Mouse (Mus musculus): ENCODE data around the gene Med25. TPM values are rescaled to one million over a fixed set of nuclear protein-coding genes. Genes with fewer than 3 reads are reported as not detected.
"Not testable (repeated sequence)": the region's sequence is repeated elsewhere in the genome, so short reads cannot be mapped to it uniquely, and the experiment has no call there.

Gene Med25
- polyA plus RNA-seq, 2 experiments, result 69.1 to 142 TPM

DNA sequence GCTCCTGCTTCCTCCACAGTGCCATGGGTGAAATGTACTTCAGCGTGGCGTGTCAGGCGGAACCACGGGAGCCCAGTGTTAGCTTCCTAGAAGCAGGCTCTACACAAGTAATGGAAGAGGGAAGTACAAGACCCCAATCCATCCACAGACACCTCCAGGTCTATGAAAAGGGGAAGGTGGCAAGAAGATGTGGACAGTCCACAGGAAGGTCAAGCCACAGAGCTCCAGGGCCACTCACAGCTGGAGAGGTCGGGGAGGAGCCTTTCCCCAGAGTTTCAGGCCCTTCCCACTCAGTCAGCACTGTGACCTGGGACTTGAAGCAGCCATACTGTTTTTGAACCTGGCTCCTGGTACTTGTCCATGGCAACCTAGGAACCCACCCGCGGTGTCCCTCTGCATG lies 5.5 kb downstream of the Med25 start:
- H3K27me3 ChIP-seq (ENCODE audit: control insufficient read depth, insufficient read depth, low read length), result no peaks in the 10 kb centered on the region
- 85% methylated on average over 7 of the region's 7 CpGs for WGBS
- DNase-seq (ENCODE audit: low spot score) (no peak), ATAC-seq (ENCODE audit: low FRiP score, low read depth) (no peak)
- TF ChIP-seq POLR2A (IDR thresholded peaks at IDR 0.05; ENCODE audit: borderline replicate concordance, extremely low read depth, insufficient read depth, insufficient read length), result no peak
- H3K9me3 ChIP-seq (ENCODE audit: control insufficient read depth, low read length), result no peaks in the 10 kb centered on the region
- H3K27ac ChIP-seq (replicated peaks; ENCODE audit: low read depth, low read length), result no peak overlapping the region
- H3K36me3 ChIP-seq (ENCODE audit: control insufficient read depth, insufficient read depth, low read length), result peaks cover 76% of the 10 kb centered on the region
- no peak overlapping the region for H3K4me2 ChIP-seq (replicated peaks; ENCODE audit: low read depth, low read length, severe bottlenecking)
- H3K4me1 ChIP-seq (ENCODE audit: control insufficient read depth, insufficient read depth, low read length), result peaks cover 9% of the 10 kb centered on the region; the same call in 1 of the 2 replicates
- no peak overlapping the region for H3K4me3 ChIP-seq (replicated peaks; ENCODE audit: low read length)
- H3K9ac ChIP-seq (ENCODE audit: low read depth, low read length, severe bottlenecking), result no peak overlapping the region

DNA sequence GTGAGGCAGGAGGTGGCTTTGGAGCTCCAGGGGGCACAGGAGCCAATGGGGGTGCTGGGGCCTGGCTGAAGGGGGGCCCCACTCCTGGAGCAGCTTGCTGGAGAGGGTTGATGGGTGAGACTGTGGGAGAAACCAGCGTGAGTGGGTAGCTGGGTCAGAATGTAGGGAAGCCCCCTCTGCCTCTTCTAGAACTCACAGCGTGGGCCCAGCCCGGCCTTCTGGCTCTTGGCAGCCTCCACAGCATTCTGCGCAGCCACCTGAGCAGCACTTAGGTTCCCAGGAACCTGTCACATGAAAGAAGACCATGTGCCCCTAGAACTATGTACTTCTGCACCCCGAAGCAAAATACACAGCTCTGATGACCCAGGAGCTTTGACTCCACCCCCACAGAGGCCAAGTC lies 7.9 kb downstream of the Med25 start:
- ATAC-seq (ENCODE audit: low FRiP score, low read depth) (no peak), DNase-seq (ENCODE audit: low spot score) (no peak)
- Histone ChIP-seq H3K4me3 (replicated peaks; ENCODE audit: low read length) (no peak overlapping the region), H3K4me2 (replicated peaks; ENCODE audit: low read depth, low read length, severe bottlenecking) (no peak overlapping the region), H3K27ac (replicated peaks; ENCODE audit: low read depth, low read length) (no peak overlapping the region), H3K36me3 (ENCODE audit: control insufficient read depth, insufficient read depth, low read length) (peaks cover 89% of the 10 kb centered on the region), H3K9ac (ENCODE audit: low read depth, low read length, severe bottlenecking) (no peak overlapping the region), H3K9me3 (ENCODE audit: control insufficient read depth, low read length) (no peaks in the 10 kb centered on the region), H3K27me3 (ENCODE audit: control insufficient read depth, insufficient read depth, low read length) (no peaks in the 10 kb centered on the region), H3K4me1 (ENCODE audit: control insufficient read depth, insufficient read depth, low read length) (no peaks in the 10 kb centered on the region)
- no peak for TF ChIP-seq POLR2A (IDR thresholded peaks at IDR 0.05; ENCODE audit: borderline replicate concordance, extremely low read depth, insufficient read depth, insufficient read length)
- 96% methylated on average over 5 of the region's 5 CpGs for WGBS

DNA sequence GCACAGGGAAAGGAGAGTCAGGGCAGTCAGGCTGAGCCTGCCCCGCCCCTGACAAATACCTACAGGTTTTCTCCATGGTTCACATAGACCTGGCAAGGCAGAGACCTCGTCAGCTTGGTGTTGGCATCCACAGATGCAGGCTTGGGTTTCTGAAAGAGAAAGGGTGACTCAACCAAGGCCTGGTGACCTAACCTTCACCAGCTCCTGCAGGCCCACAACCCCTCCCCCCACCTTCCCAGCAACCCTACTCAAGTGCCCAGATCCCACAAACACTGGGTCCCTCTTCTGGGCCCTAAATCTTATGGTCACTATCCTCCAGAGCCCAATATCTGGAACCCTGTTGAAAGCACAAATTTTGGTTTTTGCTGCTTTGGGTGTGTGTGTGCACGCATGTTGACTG lies 9.5 kb downstream of the Med25 start:
- DNase-seq (ENCODE audit: low spot score) (no peak), ATAC-seq (ENCODE audit: low FRiP score, low read depth) (no peak)
- no peaks in the 10 kb centered on the region for H3K27me3 ChIP-seq (ENCODE audit: control insufficient read depth, insufficient read depth, low read length)
- no peaks in the 10 kb centered on the region for H3K4me1 ChIP-seq (ENCODE audit: control insufficient read depth, insufficient read depth, low read length)
- H3K9ac ChIP-seq (ENCODE audit: low read depth, low read length, severe bottlenecking), result no peak overlapping the region
- 95% methylated on average over 3 of the region's 3 CpGs for WGBS
- no peaks in the 10 kb centered on the region for H3K9me3 ChIP-seq (ENCODE audit: control insufficient read depth, low read length)
- H3K4me3 ChIP-seq (replicated peaks; ENCODE audit: low read length), result no peak overlapping the region
- no peak for TF ChIP-seq POLR2A (IDR thresholded peaks at IDR 0.05; ENCODE audit: borderline replicate concordance, extremely low read depth, insufficient read depth, insufficient read length)
- H3K4me2 ChIP-seq (replicated peaks; ENCODE audit: low read depth, low read length, severe bottlenecking), result no peak overlapping the region
- H3K36me3 ChIP-seq (ENCODE audit: control insufficient read depth, insufficient read depth, low read length), result peaks cover 93% of the 10 kb centered on the region
- no peak overlapping the region for H3K27ac ChIP-seq (replicated peaks; ENCODE audit: low read depth, low read length)

DNA sequence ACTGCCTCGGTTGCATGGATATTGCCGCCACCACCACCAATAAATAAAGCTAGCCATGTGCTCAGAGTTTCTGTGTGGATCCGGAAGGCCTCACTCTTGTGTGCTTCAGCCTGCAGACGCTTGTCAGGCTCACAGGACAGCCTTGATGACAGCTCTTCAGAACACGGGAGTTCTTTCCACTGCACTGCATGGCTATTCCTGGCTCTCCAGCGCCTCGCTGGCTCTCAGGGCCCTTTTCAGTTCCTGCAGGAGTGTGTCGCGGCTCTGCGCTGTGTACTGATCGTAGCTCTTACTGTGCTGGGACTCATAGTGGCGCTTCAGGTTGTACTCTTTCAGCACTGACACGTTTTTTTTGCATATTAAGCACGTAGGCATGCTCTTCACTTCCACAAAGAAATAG lies 14.7 kb downstream of the Med25 start:
- no peak overlapping the region for H3K4me3 ChIP-seq (replicated peaks; ENCODE audit: low read length)
- H3K9me3 ChIP-seq (ENCODE audit: control insufficient read depth, low read length), result no peaks in the 10 kb centered on the region
- no peak overlapping the region for H3K27ac ChIP-seq (replicated peaks; ENCODE audit: low read depth, low read length)
- H3K4me2 ChIP-seq (replicated peaks; ENCODE audit: low read depth, low read length, severe bottlenecking), result no peak overlapping the region
- WGBS, result 88% methylated on average over 14 of the region's 14 CpGs
- no peaks in the 10 kb centered on the region for H3K27me3 ChIP-seq (ENCODE audit: control insufficient read depth, insufficient read depth, low read length)
- H3K36me3 ChIP-seq (ENCODE audit: control insufficient read depth, insufficient read depth, low read length), result peaks cover 73% of the 10 kb centered on the region
- DNase-seq (ENCODE audit: low spot score), result no peak
- no peak overlapping the region for H3K9ac ChIP-seq (ENCODE audit: low read depth, low read length, severe bottlenecking)
- H3K4me1 ChIP-seq (ENCODE audit: control insufficient read depth, insufficient read depth, low read length), result no peaks in the 10 kb centered on the region
- TF ChIP-seq POLR2A (IDR thresholded peaks at IDR 0.05; ENCODE audit: borderline replicate concordance, extremely low read depth, insufficient read depth, insufficient read length), result no peak
- no peak for ATAC-seq (ENCODE audit: low FRiP score, low read depth)

DNA sequence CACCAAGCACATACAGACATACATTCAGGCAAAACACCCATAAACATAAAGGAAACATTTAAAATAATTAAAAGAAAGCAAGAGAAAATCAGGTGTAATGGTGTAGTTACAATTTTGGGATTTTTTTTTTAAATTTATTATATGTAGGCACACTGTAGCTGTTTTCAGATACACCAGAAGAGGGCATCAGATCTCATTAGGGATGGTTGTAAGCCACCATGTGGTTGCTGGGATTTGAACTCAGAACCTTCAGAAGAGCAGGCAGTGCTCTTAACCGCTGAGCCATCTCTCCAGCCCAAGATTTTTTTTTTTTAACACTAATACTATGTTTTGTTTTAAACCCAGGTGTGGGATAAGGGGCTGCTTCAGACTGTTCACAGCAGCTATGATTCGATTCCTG lies 20.7 kb downstream of the Med25 start:
- not testable (repeated sequence) for H3K4me3 ChIP-seq (replicated peaks; ENCODE audit: low read length); H3K27me3 ChIP-seq (ENCODE audit: control insufficient read depth, insufficient read depth, low read length); H3K27ac ChIP-seq (replicated peaks; ENCODE audit: low read depth, low read length); H3K9me3 ChIP-seq (ENCODE audit: control insufficient read depth, low read length); DNase-seq (ENCODE audit: low spot score); H3K9ac ChIP-seq (ENCODE audit: low read depth, low read length, severe bottlenecking); H3K4me2 ChIP-seq (replicated peaks; ENCODE audit: low read depth, low read length, severe bottlenecking); ATAC-seq (ENCODE audit: low FRiP score, low read depth)
- Histone ChIP-seq H3K4me1 (ENCODE audit: control insufficient read depth, insufficient read depth, low read length) (peaks cover 23% of the 10 kb centered on the region), H3K36me3 (ENCODE audit: control insufficient read depth, insufficient read depth, low read length) (peaks cover 16% of the 10 kb centered on the region)
- WGBS, result 87% methylated on average over 2 of the region's 2 CpGs

DNA sequence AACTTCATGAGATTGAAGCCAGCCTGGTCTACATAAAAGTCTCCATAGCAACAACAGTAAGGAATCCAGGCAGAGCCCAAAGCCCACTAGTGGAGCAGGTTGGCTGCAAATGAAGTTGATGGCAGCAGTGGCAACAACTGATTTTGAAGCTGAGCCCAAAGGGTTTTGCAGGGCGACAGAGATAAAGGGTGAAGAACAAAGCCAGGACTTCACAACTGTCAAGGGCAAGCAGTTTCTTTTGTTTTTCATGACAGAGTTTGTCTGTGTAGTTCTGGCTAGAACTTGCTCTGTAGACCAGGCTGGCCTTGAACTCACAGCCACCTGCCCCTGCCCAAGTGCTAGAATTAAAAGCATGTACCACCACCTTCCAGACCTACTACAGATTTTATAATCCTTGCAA lies 21.3 kb downstream of the Med25 start:
- no peak overlapping the region for H3K27ac ChIP-seq (replicated peaks; ENCODE audit: low read depth, low read length)
- H3K9me3 ChIP-seq (ENCODE audit: control insufficient read depth, low read length), result no peaks in the 10 kb centered on the region
- H3K4me3 ChIP-seq (replicated peaks; ENCODE audit: low read length), result no peak overlapping the region
- no peak for TF ChIP-seq POLR2A (IDR thresholded peaks at IDR 0.05; ENCODE audit: borderline replicate concordance, extremely low read depth, insufficient read depth, insufficient read length)
- H3K36me3 ChIP-seq (ENCODE audit: control insufficient read depth, insufficient read depth, low read length), result peaks cover 16% of the 10 kb centered on the region
- WGBS, result 82% methylated on average over 1 of the region's 1 CpGs
- peaks cover 29% of the 10 kb centered on the region for H3K4me1 ChIP-seq (ENCODE audit: control insufficient read depth, insufficient read depth, low read length)
- H3K4me2 ChIP-seq (replicated peaks; ENCODE audit: low read depth, low read length, severe bottlenecking), result no peak overlapping the region
- H3K9ac ChIP-seq (ENCODE audit: low read depth, low read length, severe bottlenecking), result no peak overlapping the region
- no peaks in the 10 kb centered on the region for H3K27me3 ChIP-seq (ENCODE audit: control insufficient read depth, insufficient read depth, low read length)
- no peak for ATAC-seq (ENCODE audit: low FRiP score, low read depth)
- no peak for DNase-seq (ENCODE audit: low spot score)
